Mouse (Mus musculus) hindbrain, embryonic 14.5 days (tissue): ENCODE measurements around the gene Fpgs. TPM values are rescaled to one million over a fixed set of nuclear protein-coding genes. Genes with fewer than 3 reads are reported as not detected.

ENCODE experiments used
- ATAC-seq: fragments of 200-750 bp; cut with Nextera tagmentation; 2 replicates; pipeline ENCODE4 v1.8.0; 2017; ENCODE audit warnings: moderate number of reproducible peaks, mild to moderate bottlenecking, moderate TSS enrichment, moderate library complexity; ENCODE audit not compliant: low FRiP score
- DNase-seq: peaks from one replicate; pipeline ENCODE4 v3.0.0-alpha.2; 2015; ENCODE audit warnings: low spot score
- H3K27ac ChIP-seq: fragments of 300-500 bp; sonication (generic); 2 replicates; pipeline ENCODE4 v1.5.1; 2014; ENCODE audit warnings: mild to moderate bottlenecking, moderate library complexity
- H3K27me3 ChIP-seq: fragments of 300-500 bp; sonication (generic); 2 replicates; pipeline ENCODE4 v1.6.1; 2014; ENCODE audit warnings: mild to moderate bottlenecking, low read length, mixed read lengths; ENCODE audit not compliant: control insufficient read depth, insufficient read depth
- H3K36me3 ChIP-seq: fragments of 300-500 bp; sonication (generic); replicated peaks from 2 replicates; pipeline ENCODE4 v1.6.1; 2014; ENCODE audit not compliant: control insufficient read depth, insufficient read depth
- H3K4me1 ChIP-seq: fragments of 300-500 bp; sonication (generic); replicated peaks from 2 replicates; pipeline ENCODE4 v1.6.1; 2014; ENCODE audit warnings: antibody characterized with exemption, low read length, mixed read lengths; ENCODE audit not compliant: control insufficient read depth, insufficient read depth
- H3K4me2 ChIP-seq: fragments of 300-500 bp; sonication (generic); replicated peaks from 2 replicates; pipeline ENCODE4 v1.6.1; 2014; ENCODE audit warnings: mild to moderate bottlenecking, moderate library complexity
- H3K4me3 ChIP-seq: fragments of 300-500 bp; sonication (generic); replicated peaks from 2 replicates; pipeline ENCODE4 v1.5.1; 2014; ENCODE audit warnings: mild to moderate bottlenecking, low read length
- H3K9ac ChIP-seq: fragments of 300-500 bp; sonication (generic); 2 replicates; pipeline ENCODE4 v1.6.1; 2014
- H3K9me3 ChIP-seq: fragments of 300-500 bp; sonication (generic); 2 replicates; pipeline ENCODE4 v1.6.1; 2016; ENCODE audit warnings: low read length; ENCODE audit not compliant: control insufficient read depth
- WGBS: fragments of 180-500 bp; shearing (Covaris S2); extraction: QIAGEN DNeasy Blood & Tissue Kit; methylation state at CpG from one replicate; pipeline ENCODE4 v1.1.7; 2014; 5-methylcytosine and 5-hydroxymethylcytosine counted together
- polyA plus RNA-seq: library from polyadenylated mRNA; unstranded; fragments of >200 nt; fragmentation: Nextera tagmentation; extraction: Ambion mirVana; gene quantifications from 2 replicates; pipeline ENCODE4 v1.2.1, GENCODE M21; 2014

The Fpgs gene
- polyA plus RNA-seq, 1 experiment from 2014 or later, result 14.8 TPM

GRCm38 (mm10) chr2:32671147-32671546 lies 32.8 kb downstream of the Fpgs start:
- no peaks in the 10 kb centered on the region for H3K9me3 ChIP-seq
- H3K4me2 ChIP-seq, result no peak overlapping the region
- H3K36me3 ChIP-seq, result no peaks in the 10 kb centered on the region
- H3K27ac ChIP-seq, result no peak overlapping the region
- no peak overlapping the region for H3K9ac ChIP-seq
- no peaks in the 10 kb centered on the region for H3K27me3 ChIP-seq
- no peak for DNase-seq
- H3K4me3 ChIP-seq, result no peak overlapping the region
- 87% methylated on average over 9 of the region's 9 CpGs for WGBS
- no peaks in the 10 kb centered on the region for H3K4me1 ChIP-seq
- no peak for ATAC-seq

GRCm38 (mm10) chr2:32669876-32670275 lies 34.1 kb downstream of the Fpgs start:
- Histone ChIP-seq H3K9ac (no peak overlapping the region), H3K27ac (no peak overlapping the region), H3K27me3 (no peaks in the 10 kb centered on the region), H3K4me3 (no peak overlapping the region), H3K9me3 (no peaks in the 10 kb centered on the region), H3K4me2 (no peak overlapping the region), H3K4me1 (no peaks in the 10 kb centered on the region), H3K36me3 (no peaks in the 10 kb centered on the region)
- no peak for ATAC-seq
- 82% methylated on average over 3 of the region's 3 CpGs for WGBS
- no peak for DNase-seq

- WGBS, result 67% methylated on average over 7 of the region's 7 CpGs
- H3K4me3 ChIP-seq, result no peak overlapping the region
- H3K4me2 ChIP-seq, result no peak overlapping the region
- no peaks in the 10 kb centered on the region for H3K36me3 ChIP-seq
- H3K4me1 ChIP-seq, result no peaks in the 10 kb centered on the region
- H3K27me3 ChIP-seq, result no peaks in the 10 kb centered on the region
- no peak overlapping the region for H3K27ac ChIP-seq
- ATAC-seq, result no peak
- no peak for DNase-seq
- H3K9me3 ChIP-seq, result no peaks in the 10 kb centered on the region
- no peak overlapping the region for H3K9ac ChIP-seq
Observed at GRCm38 (mm10) chr2:32668176-32668575, 35.8 kb downstream of the Fpgs start.

GRCm38 (mm10) chr2:32667775-32668174 lies 36.2 kb downstream of the Fpgs start:
- 25% methylated on average over 11 of the region's 11 CpGs for WGBS
- DNase-seq, result no peak

GRCm38 (mm10) chr2:32665853-32666252 lies 38.1 kb downstream of the Fpgs start:
- no peaks in the 10 kb centered on the region for H3K9me3 ChIP-seq
- WGBS, result 86% methylated on average over 6 of the region's 6 CpGs
- ATAC-seq, result no peak
- no peaks in the 10 kb centered on the region for H3K4me1 ChIP-seq
- H3K4me2 ChIP-seq, result no peak overlapping the region
- H3K27me3 ChIP-seq, result no peaks in the 10 kb centered on the region
- no peak for DNase-seq
- no peaks in the 10 kb centered on the region for H3K36me3 ChIP-seq
- H3K27ac ChIP-seq, result no peak overlapping the region
- no peak overlapping the region for H3K9ac ChIP-seq
- H3K4me3 ChIP-seq, result no peak overlapping the region

More at GRCm38 (mm10) chr2:32667775-32668174, 36.2 kb downstream of the Fpgs start:
- no peak for ATAC-seq
- Histone ChIP-seq H3K4me1 (no peaks in the 10 kb centered on the region), H3K36me3 (no peaks in the 10 kb centered on the region), H3K27me3 (no peaks in the 10 kb centered on the region), H3K9ac (no peak overlapping the region), H3K4me3 (no peak overlapping the region), H3K9me3 (no peaks in the 10 kb centered on the region), H3K4me2 (no peak overlapping the region), H3K27ac (0 out of 2 replicates have a peak overlapping the region, but pooled peaks have one; percentile 32)

- no peaks in the 10 kb centered on the region for H3K9me3 ChIP-seq
- no peaks in the 10 kb centered on the region for H3K4me1 ChIP-seq
- no peak for ATAC-seq
- no peak overlapping the region for H3K9ac ChIP-seq
- no peak overlapping the region for H3K4me2 ChIP-seq
- no peaks in the 10 kb centered on the region for H3K27me3 ChIP-seq
- H3K27ac ChIP-seq, result no peak overlapping the region
- no peak overlapping the region for H3K4me3 ChIP-seq
- 64% methylated on average over 8 of the region's 8 CpGs for WGBS
- H3K36me3 ChIP-seq, result no peaks in the 10 kb centered on the region
- DNase-seq, result no peak
Observed at GRCm38 (mm10) chr2:32665345-32665744, 38.6 kb downstream of the Fpgs start.

- no peaks in the 10 kb centered on the region for H3K36me3 ChIP-seq
- H3K27ac ChIP-seq, result no peak overlapping the region
- no peak overlapping the region for H3K9ac ChIP-seq
- H3K9me3 ChIP-seq, result no peaks in the 10 kb centered on the region
- no peaks in the 10 kb centered on the region for H3K4me1 ChIP-seq
- no peak for ATAC-seq
- no peak overlapping the region for H3K4me2 ChIP-seq
- DNase-seq, result no peak
- WGBS, result 58% methylated on average over 5 of the region's 5 CpGs
- no peak overlapping the region for H3K4me3 ChIP-seq
- no peaks in the 10 kb centered on the region for H3K27me3 ChIP-seq
Observed at GRCm38 (mm10) chr2:32662291-32662690, 41.7 kb downstream of the Fpgs start.

GRCm38 (mm10) chr2:32661509-32662107 lies 42.3 kb downstream of the Fpgs start:
- Histone ChIP-seq H3K27ac (no peak overlapping the region), H3K4me1 (no peaks in the 10 kb centered on the region), H3K36me3 (no peaks in the 10 kb centered on the region), H3K4me2 (no peak overlapping the region), H3K27me3 (no peaks in the 10 kb centered on the region), H3K9me3 (no peaks in the 10 kb centered on the region), H3K9ac (no peak overlapping the region), H3K4me3 (no peak overlapping the region)
- WGBS, result 58% methylated on average over 7 of the region's 7 CpGs
- ATAC-seq, result no peak
- DNase-seq, result no peak

GRCm38 (mm10) chr2:32658873-32659272 lies 45.1 kb downstream of the Fpgs start:
- H3K4me1 ChIP-seq, result no peaks in the 10 kb centered on the region
- 93% methylated on average over 2 of the region's 2 CpGs for WGBS
- no peak overlapping the region for H3K4me2 ChIP-seq
- H3K36me3 ChIP-seq, result no peaks in the 10 kb centered on the region
- H3K9ac ChIP-seq, result no peak overlapping the region
- no peak for ATAC-seq
- no peak overlapping the region for H3K27ac ChIP-seq
- H3K27me3 ChIP-seq, result no peaks in the 10 kb centered on the region
- H3K9me3 ChIP-seq, result no peaks in the 10 kb centered on the region
- H3K4me3 ChIP-seq, result no peak overlapping the region
- no peak for DNase-seq

GRCm38 (mm10) chr2:32655826-32656225 lies 48.1 kb downstream of the Fpgs start:
- Histone ChIP-seq H3K4me1 (no peaks in the 10 kb centered on the region), H3K9ac (no peak overlapping the region), H3K27ac (no peak overlapping the region), H3K36me3 (no peaks in the 10 kb centered on the region), H3K9me3 (no peaks in the 10 kb centered on the region), H3K4me2 (no peak overlapping the region), H3K4me3 (no peak overlapping the region), H3K27me3 (no peaks in the 10 kb centered on the region)
- DNase-seq (no peak), ATAC-seq (no peak)
- WGBS, result 65% methylated on average over 12 of the region's 12 CpGs
